Mouse (Mus musculus): ENCODE data around the gene Fbxw7.

GRCm38 (mm10) chr3:84839499-84839898 is 24.4 kb downstream of the Fbxw7 start:
- TF ChIP-seq MAFK (IDR thresholded peaks at IDR 0.05; ENCODE audit: insufficient read depth, low read depth, low read length) (no peak), CHD2 (IDR thresholded peaks at IDR 0.05; ENCODE audit: low read depth, low read length) (no peak), ZNF384 (IDR thresholded peaks at IDR 0.05; ENCODE audit: low read depth, low read length) (no peak)
